Mouse (Mus musculus) embryonic facial prominence, embryonic 15.5 days (tissue): ENCODE measurements around the gene Clock. TPM values are rescaled to one million over a fixed set of nuclear protein-coding genes. Genes with fewer than 3 reads are reported as not detected.

Experiments used
- ATAC-seq: fragments of 200-750 bp; cut with Nextera tagmentation; 2 replicates; pipeline ENCODE4 v1.8.0; 2017; ENCODE audit warnings: low read depth, moderate TSS enrichment; ENCODE audit not compliant: insufficient number of reproducible peaks, low FRiP score, low TSS enrichment
- H3K27ac ChIP-seq: fragments of 300-500 bp; sonication (generic); replicated peaks from 2 replicates; pipeline ENCODE4 v1.5.1; 2015; ENCODE audit warnings: mild to moderate bottlenecking, inconsistent platforms
- H3K27me3 ChIP-seq: fragments of 300-500 bp; sonication (generic); 2 replicates; pipeline ENCODE4 v1.6.1; 2015; ENCODE audit warnings: inconsistent platforms
- H3K36me3 ChIP-seq: fragments of 300-500 bp; sonication (generic); 2 replicates; pipeline ENCODE4 v1.6.1; 2015; ENCODE audit warnings: mild to moderate bottlenecking, inconsistent platforms
- H3K4me1 ChIP-seq: fragments of 300-500 bp; sonication (generic); 2 replicates; pipeline ENCODE4 v1.6.1; 2015; ENCODE audit warnings: inconsistent platforms
- H3K4me2 ChIP-seq: fragments of 300-500 bp; sonication (generic); replicated peaks from 2 replicates; pipeline ENCODE4 v1.6.1; 2015; ENCODE audit warnings: mild to moderate bottlenecking, inconsistent platforms
- H3K4me3 ChIP-seq: fragments of 300-500 bp; sonication (generic); replicated peaks from 2 replicates; pipeline ENCODE4 v1.5.1; 2015; ENCODE audit warnings: mild to moderate bottlenecking, inconsistent platforms
- H3K9ac ChIP-seq: fragments of 300-500 bp; sonication (generic); 2 replicates; pipeline ENCODE4 v1.6.1; 2015; ENCODE audit warnings: inconsistent platforms
- H3K9me3 ChIP-seq: fragments of 300-500 bp; sonication (generic); replicated peaks from 2 replicates; pipeline ENCODE4 v1.6.1; 2016; ENCODE audit warnings: inconsistent platforms
- WGBS: fragments of 180-500 bp; shearing (Covaris S2); methylation state at CpG from one replicate; pipeline ENCODE4 v1.1.7; 2015; 5-methylcytosine and 5-hydroxymethylcytosine counted together
- polyA plus RNA-seq: library from polyadenylated mRNA; unstranded; fragments of >200 nt; fragmentation: Nextera tagmentation; extraction: Ambion mirVana; gene quantifications from 2 replicates; pipeline ENCODE4 v1.2.1, GENCODE M21; 2015

The Clock gene
- polyA plus RNA-seq, 1 experiment from 2014 or later: 11.8 TPM

DNA sequence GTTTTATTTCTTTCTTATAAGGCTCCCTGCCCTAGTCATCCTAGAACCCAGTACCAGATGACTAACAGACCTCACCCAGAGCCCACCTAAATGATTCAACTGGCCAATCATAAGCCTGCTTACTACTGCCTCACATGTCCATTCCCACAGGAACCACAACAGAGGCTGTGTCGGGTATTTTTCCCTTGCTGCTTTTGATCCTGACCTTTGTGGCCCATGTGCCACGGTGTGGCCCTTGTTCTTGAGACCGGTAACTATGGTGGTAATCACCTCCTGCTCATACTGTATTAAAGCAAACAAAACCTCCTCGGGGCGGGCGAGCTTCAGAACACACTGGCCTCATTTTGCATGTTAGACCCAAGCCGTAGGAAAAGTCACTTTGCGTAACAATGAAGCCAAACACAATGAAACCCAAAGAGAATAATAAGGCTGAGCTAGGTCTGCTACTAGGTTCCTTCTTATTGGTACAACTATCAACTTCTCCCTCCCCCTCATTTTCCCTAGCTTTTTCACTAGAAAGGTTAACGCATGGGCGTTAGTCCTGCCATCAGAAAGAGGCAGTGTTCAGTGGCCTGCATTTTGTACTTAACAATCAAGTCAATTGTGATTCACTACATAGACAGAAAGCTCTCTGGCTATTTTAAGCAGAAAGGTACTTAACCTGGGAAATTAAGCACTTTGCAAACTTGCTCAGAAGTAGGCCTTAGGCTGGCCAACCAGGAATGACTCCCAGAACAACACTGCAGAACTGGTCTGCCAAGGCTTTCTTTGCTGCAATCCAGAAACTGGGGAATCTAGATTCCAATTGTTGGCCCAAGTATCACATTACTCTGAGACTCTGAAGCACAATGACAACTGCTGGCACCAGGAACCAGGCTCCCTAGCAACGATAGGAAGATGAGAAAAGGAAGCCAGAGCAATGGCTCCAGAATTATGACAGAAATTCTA, 16.9 kb upstream of the Clock start:
- H3K27ac ChIP-seq: no peak overlapping the region
- 45% methylated on average over 11 of the region's 11 CpGs for WGBS
- no peak overlapping the region for H3K4me2 ChIP-seq
- ATAC-seq: no peak
- H3K27me3 ChIP-seq: no peaks in the 10 kb centered on the region
- H3K9me3 ChIP-seq: no peaks in the 10 kb centered on the region
- H3K4me1 ChIP-seq: no peaks in the 10 kb centered on the region
- H3K4me3 ChIP-seq: no peak overlapping the region
- H3K9ac ChIP-seq: no peak overlapping the region
- no peaks in the 10 kb centered on the region for H3K36me3 ChIP-seq

DNA sequence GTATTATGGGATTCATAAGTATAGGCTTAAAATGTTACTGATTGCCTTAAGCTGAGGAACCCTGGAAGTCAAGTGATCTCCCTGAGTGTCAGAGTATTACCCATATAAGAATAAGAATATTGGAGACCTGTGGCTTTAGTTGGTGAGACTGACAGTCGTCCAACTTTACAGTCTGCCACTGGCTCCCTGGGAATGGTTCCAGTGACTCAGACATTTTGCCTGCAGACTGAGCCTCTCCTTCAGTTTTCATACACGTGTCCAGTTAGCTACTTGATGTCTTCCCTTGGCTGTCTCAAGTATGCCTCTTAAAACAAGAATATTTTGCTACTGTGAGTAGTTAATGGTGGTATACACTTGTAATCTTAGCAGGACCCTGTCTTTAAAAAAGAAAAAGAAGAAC, 3.6 kb upstream of the Clock start:
- no peaks in the 10 kb centered on the region for H3K36me3 ChIP-seq
- H3K4me3 ChIP-seq: no peak overlapping the region
- H3K27ac ChIP-seq: no peak overlapping the region
- H3K4me2 ChIP-seq: no peak overlapping the region
- H3K27me3 ChIP-seq: no peaks in the 10 kb centered on the region
- 56% methylated on average over 2 of the region's 2 CpGs for WGBS
- no peak overlapping the region for H3K9ac ChIP-seq
- peaks cover 2% of the 10 kb centered on the region; the same call in 1 of the 2 replicates for H3K4me1 ChIP-seq
- H3K9me3 ChIP-seq: no peaks in the 10 kb centered on the region
- ATAC-seq: no peak

DNA sequence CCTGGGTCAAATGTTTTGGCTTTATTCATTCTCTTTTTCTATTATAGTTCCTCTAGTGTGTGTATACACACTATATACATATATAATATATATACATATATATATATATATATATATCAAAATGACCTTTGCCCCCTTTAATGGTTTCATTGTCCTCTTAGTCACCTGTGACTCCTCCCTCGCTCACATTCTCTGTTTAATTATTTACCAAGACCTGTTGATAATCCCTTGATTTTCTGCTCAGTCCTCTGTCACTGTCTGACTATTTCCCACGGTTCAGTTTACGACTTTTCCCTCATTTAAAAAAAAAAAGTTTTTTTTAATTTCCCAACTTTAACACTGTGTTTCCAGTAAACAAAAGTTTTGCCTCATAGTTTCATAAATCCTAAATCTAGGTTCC, 1.7 kb upstream of the Clock start:
- H3K4me3 ChIP-seq: no peak overlapping the region
- no peak for ATAC-seq
- no peak overlapping the region for H3K4me2 ChIP-seq
- H3K36me3 ChIP-seq: no peaks in the 10 kb centered on the region
- no peak overlapping the region for H3K27ac ChIP-seq
- no peaks in the 10 kb centered on the region for H3K9me3 ChIP-seq
- peaks cover 6% of the 10 kb centered on the region; the same call in 1 of the 2 replicates for H3K4me1 ChIP-seq
- WGBS: 63% methylated on average over 3 of the region's 3 CpGs
- no peaks in the 10 kb centered on the region for H3K27me3 ChIP-seq
- H3K9ac ChIP-seq: no peak overlapping the region

DNA sequence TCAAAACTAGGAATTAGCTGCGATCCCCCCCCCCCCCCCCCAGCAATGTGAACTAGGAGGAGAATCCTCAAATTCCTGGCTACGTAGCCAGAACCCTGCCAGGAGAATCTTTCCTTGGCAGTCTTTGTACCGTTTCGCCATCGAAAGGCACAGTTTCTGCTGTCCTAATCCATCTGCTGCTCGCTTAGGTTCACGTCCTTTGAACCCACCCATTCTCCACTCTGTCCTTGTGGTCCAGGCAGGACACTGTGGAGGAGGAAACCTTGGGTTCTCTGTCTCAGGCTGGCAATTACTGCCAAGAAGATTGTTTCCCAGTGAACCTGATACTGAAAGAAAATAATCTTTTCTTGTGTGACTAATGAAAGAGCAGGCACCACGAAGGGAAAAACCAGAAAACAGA, 1.0 kb upstream of the Clock start:
- H3K9ac ChIP-seq: no peak overlapping the region

DNA sequence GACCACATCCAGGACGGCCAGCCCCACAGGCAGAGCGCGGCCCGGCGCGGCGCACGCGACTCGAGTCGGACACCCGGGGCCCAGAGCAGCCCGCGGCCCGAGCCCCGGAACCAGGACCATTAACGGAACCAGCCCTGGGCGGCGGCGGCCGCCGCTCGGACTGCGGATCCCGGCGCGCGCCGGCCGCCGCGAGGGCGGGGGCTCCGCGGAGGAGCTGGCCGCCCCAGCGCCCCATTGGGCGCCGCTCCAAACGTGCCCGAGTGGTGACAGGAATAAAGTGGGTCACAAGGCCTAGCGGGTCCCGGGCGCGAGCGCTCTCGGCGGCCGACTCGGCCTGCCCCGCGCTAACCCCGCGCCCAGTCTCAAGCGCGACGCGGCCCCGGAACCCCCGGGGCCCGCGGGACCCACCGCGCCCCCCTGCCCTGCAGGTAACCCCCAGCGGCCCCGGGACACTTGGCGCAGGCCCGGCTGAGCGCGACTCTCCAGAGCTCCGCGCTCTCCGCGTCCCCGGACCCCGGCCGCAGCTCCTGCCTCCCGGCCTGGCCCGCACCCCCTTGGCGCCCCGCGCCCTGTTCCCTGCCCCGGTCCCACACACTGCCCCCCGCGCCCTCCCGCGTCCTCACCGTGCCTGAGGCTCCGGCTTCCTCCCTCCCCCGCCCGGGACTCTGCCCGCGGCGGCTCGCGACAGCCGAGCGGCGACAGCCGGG, 694 bp downstream of the Clock start:
- ATAC-seq: peak; percentile 64
- Histone ChIP-seq H3K9me3 (no peaks in the 10 kb centered on the region), H3K36me3 (no peaks in the 10 kb centered on the region), H3K9ac (peak overlapping the region; percentile 90), H3K4me2 (peak overlapping the region; percentile 87), H3K4me1 (peaks cover 6% of the 10 kb centered on the region; the same call in 1 of the 2 replicates), H3K4me3 (peak overlapping the region; percentile 96), H3K27ac (peak overlapping the region; percentile 98), H3K27me3 (no peaks in the 10 kb centered on the region)
- 1% methylated on average over 74 of the region's 100 CpGs for WGBS

More for the DNA sequence above, 1.0 kb upstream of the Clock start:
- H3K9me3 ChIP-seq: no peaks in the 10 kb centered on the region
- peaks cover 6% of the 10 kb centered on the region; the same call in 1 of the 2 replicates for H3K4me1 ChIP-seq
- ATAC-seq: no peak
- H3K27ac ChIP-seq: no peak overlapping the region
- 2% methylated on average over 8 of the region's 8 CpGs for WGBS
- no peaks in the 10 kb centered on the region for H3K36me3 ChIP-seq
- peak overlapping the region; percentile 96 for H3K4me3 ChIP-seq
- H3K4me2 ChIP-seq: peak overlapping the region; percentile 87
- no peaks in the 10 kb centered on the region for H3K27me3 ChIP-seq

DNA sequence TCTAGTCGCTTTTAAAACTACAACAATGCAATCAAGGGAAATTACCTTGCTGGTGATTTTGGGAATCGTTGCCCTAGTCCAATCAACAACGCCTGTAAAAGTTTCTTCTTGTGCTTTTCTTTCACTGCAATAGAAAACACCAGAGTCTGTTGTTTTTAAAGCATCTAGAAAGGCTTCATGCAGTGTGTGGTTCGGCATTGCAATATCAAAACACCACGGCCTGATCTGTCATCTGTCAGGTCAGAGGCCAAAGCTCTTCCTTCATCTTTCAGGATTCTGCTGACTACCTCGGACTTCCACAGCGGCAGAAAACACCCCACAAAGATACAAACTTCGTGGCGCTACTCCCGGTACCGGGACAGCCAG, 1.2 kb downstream of the Clock start:
- no peaks in the 10 kb centered on the region for H3K9me3 ChIP-seq
- H3K4me3 ChIP-seq: peak overlapping the region; percentile 96
- ATAC-seq: no peak
- peak overlapping the region; percentile 87 for H3K4me2 ChIP-seq
- H3K27ac ChIP-seq: peak overlapping the region; percentile 98
- peak overlapping the region; percentile 90 for H3K9ac ChIP-seq
- H3K27me3 ChIP-seq: no peaks in the 10 kb centered on the region
- H3K36me3 ChIP-seq: no peaks in the 10 kb centered on the region
- WGBS: 2% methylated on average over 11 of the region's 11 CpGs
- H3K4me1 ChIP-seq: peaks cover 6% of the 10 kb centered on the region; the same call in 1 of the 2 replicates

DNA sequence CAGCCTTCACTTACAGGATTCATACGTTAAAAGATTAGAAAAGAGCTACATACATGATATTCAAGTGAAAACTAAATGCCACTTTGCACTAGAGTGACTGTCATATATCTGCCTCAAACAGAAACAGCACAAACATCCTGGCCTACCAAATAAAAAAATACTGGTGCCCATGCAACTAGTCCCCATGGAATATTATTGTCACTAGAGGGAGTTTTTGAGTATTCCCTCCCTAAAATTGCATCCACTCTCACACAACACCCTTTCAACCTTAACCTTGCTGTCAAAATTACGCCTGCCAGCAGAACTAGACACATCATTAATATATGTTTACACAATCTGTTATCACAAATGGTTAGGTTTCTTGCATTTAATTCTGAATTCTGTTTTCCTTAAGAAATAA, 2.6 kb downstream of the Clock start:
- no peaks in the 10 kb centered on the region for H3K9me3 ChIP-seq
- H3K27me3 ChIP-seq: no peaks in the 10 kb centered on the region
- no peak overlapping the region for H3K4me2 ChIP-seq
- no peaks in the 10 kb centered on the region for H3K36me3 ChIP-seq
- no peak overlapping the region for H3K9ac ChIP-seq
- no peak for ATAC-seq
- H3K4me1 ChIP-seq: peaks cover 6% of the 10 kb centered on the region; the same call in 1 of the 2 replicates
- no peak overlapping the region for H3K27ac ChIP-seq
- 77% methylated on average over 2 of the region's 2 CpGs for WGBS
- H3K4me3 ChIP-seq: no peak overlapping the region

DNA sequence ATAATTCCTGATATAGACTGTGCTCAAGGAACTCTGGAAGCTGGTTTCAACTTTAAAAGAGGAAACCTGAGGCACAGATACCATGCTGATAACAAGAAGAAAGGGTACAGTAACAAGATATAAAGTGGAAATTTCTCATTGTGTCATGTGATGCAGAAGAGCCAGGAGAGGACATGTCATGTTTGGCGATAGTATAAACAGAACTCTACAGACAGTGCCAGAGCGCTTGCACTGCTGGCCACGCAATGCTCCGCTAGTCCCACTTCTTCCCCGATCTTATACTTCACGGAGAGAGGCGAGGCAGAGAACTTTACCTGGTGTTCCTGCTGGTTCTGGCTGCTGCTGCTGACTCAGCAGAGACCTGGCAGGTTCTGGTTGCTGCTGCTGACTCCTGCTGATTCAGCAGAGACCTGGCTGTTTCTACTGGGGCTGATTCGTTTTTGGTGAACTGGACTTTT, 15.3 kb downstream of the Clock start:
- no peak overlapping the region for H3K27ac ChIP-seq
- no peak overlapping the region for H3K4me2 ChIP-seq
- no peaks in the 10 kb centered on the region for H3K36me3 ChIP-seq
- no peaks in the 10 kb centered on the region for H3K27me3 ChIP-seq
- H3K4me3 ChIP-seq: no peak overlapping the region
- H3K9me3 ChIP-seq: no peaks in the 10 kb centered on the region
- no peaks in the 10 kb centered on the region for H3K4me1 ChIP-seq
- ATAC-seq: no peak
- H3K9ac ChIP-seq: no peak overlapping the region
- WGBS: 85% methylated on average over 8 of the region's 8 CpGs

DNA sequence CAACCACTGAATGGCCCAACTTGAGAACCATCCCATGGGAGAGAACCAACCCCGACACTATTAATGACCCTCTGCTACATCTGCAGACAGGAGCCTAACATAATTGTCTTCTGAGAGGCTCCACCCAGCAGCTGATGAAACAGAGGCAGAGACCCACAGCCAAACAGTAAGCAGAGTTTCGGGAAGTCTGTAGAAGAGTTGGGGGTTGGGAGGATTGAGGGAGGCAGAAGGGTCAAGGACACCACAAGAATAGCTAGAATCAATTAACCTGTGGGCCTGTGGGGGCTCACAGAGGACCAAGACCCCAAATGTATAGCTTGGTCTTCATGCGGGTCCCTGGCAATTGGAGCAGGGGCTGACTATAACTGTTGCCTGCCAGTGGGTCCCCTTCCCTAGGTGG, 16.3 kb downstream of the Clock start:
- no peaks in the 10 kb centered on the region for H3K27me3 ChIP-seq
- no peak overlapping the region for H3K4me3 ChIP-seq
- H3K9ac ChIP-seq: no peak overlapping the region
- 91% methylated on average over 3 of the region's 3 CpGs for WGBS
- H3K4me2 ChIP-seq: no peak overlapping the region
- no peak overlapping the region for H3K27ac ChIP-seq
- H3K36me3 ChIP-seq: no peaks in the 10 kb centered on the region
- H3K9me3 ChIP-seq: no peaks in the 10 kb centered on the region
- ATAC-seq: no peak
- no peaks in the 10 kb centered on the region for H3K4me1 ChIP-seq

DNA sequence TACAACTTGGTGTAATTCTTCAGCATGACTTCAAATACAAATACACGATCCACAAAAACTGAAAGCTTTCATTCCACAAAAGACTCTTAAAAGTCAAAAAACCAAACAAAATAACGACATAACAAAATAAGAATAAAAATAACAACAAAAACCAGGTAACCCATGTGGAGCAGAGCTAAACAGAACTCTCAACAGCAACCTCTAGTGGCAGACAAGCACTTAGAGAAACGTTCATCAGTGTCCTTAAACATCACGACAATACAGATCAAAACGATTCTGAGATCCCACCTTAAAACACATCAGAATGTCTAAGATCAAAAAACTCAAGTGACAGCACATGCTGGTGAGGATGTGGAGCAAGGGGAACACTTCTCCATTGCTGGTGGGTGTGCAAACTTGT, 17.5 kb downstream of the Clock start:
- H3K4me2 ChIP-seq: no peak overlapping the region
- H3K36me3 ChIP-seq: no peaks in the 10 kb centered on the region
- no peak overlapping the region for H3K4me3 ChIP-seq
- 72% methylated on average over 5 of the region's 5 CpGs for WGBS
- H3K27me3 ChIP-seq: no peaks in the 10 kb centered on the region
- H3K27ac ChIP-seq: no peak overlapping the region
- H3K4me1 ChIP-seq: no peaks in the 10 kb centered on the region
- no peaks in the 10 kb centered on the region for H3K9me3 ChIP-seq
- ATAC-seq: no peak
- H3K9ac ChIP-seq: no peak overlapping the region

DNA sequence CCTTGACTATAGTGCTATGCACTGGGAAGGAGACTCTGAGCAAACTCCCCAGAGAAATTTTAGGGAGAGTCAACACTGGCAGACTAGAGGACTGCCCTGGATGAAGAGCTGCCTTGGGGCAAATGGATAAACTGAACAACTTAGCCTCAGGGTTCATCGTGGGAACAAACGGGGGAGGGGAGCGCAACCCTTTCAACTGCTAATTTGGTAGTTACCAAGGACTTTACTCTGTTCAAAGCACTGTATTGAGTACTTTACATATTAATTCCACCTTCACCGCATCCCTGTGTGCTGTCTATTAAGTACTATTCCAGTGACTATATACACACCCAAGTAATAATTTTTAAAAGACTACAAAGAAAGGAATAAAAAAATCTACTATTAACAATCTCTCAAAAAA, 18.9 kb downstream of the Clock start:
- Histone ChIP-seq H3K9me3 (no peaks in the 10 kb centered on the region), H3K27me3 (no peaks in the 10 kb centered on the region), H3K4me1 (peaks cover 2% of the 10 kb centered on the region; the same call in 1 of the 2 replicates), H3K9ac (no peak overlapping the region), H3K27ac (no peak overlapping the region), H3K4me3 (no peak overlapping the region), H3K36me3 (no peaks in the 10 kb centered on the region), H3K4me2 (no peak overlapping the region)
- no peak for ATAC-seq
- 59% methylated on average over 4 of the region's 4 CpGs for WGBS
